Mouse (Mus musculus) urinary bladder, adult 2 months (tissue): ENCODE measurements around the gene Zfp879. TPM values are rescaled to one million over a fixed set of nuclear protein-coding genes. Genes with fewer than 3 reads are reported as not detected.

Experiments used
- polyA plus RNA-seq: library from polyadenylated mRNA; depleted of rRNA; stranded (reverse); fragments of >200 nt; gene quantifications from 2 replicates; pipeline ENCODE4 v1.2.3, GENCODE M21; 2012; rRNA removed

The Zfp879 gene
- polyA plus RNA-seq, 1 experiment, result 0.88 TPM

Other genes starting within 250 kb of the Zfp879 start
- gene Adamts2, start 239.5 kb downstream of the Zfp879 start, polyA plus RNA-seq, result 30.9 and 45.5 TPM in 2 replicates
- gene Zfp354c, start 13.8 kb downstream of the Zfp879 start, polyA plus RNA-seq, result 7.4 and 9.6 TPM in 2 replicates
- gene Grm6, start 9.1 kb upstream of the Zfp879 start, polyA plus RNA-seq, result not detected in 2 replicates
- 2.0 and 2.5 TPM in 2 replicates for gene Zfp454, start 46.1 kb upstream of the Zfp879 start, polyA plus RNA-seq
- gene Zfp2, start 74.6 kb upstream of the Zfp879 start, polyA plus RNA-seq, result 5.1 and 5.3 TPM in 2 replicates
- gene Zfp354b, start 90.1 kb upstream of the Zfp879 start, polyA plus RNA-seq, result 2.1 and 2.6 TPM in 2 replicates
- gene 4933414I15Rik, start 102.2 kb upstream of the Zfp879 start, polyA plus RNA-seq, result not detected in 2 replicates
- not detected in 2 replicates for gene Prop1, start 112.2 kb upstream of the Zfp879 start, polyA plus RNA-seq
- gene Olfr1378, start 125.0 kb upstream of the Zfp879 start, polyA plus RNA-seq, result not detected in 2 replicates
- not detected in 2 replicates for gene Olfr1377, start 140.4 kb upstream of the Zfp879 start, polyA plus RNA-seq
- gene Olfr51, start 162.0 kb upstream of the Zfp879 start, polyA plus RNA-seq, result not detected in 2 replicates
- not detected in 2 replicates for gene Olfr54, start 172.7 kb upstream of the Zfp879 start, polyA plus RNA-seq
- gene Olfr1375, start 206.6 kb upstream of the Zfp879 start, polyA plus RNA-seq, result not detected in 2 replicates
- 5.1 and 6.9 TPM in 2 replicates for gene Zfp354a, start 217.7 kb upstream of the Zfp879 start, polyA plus RNA-seq